Mouse (Mus musculus) layer of hippocampus, adult 8-10 months (tissue): Measurements from ENCODE around the gene Smim5. TPM values are rescaled to one million over a fixed set of nuclear protein-coding genes. Genes with fewer than 3 reads are reported as not detected.

Source experiments
- DNase-seq, 2 experiments: peaks; one replicate each; pipeline ENCODE4 v3.0.0; 2022; ENCODE audit warnings: low spot score in 2 of 2
- total RNA-seq, 4 experiments: library from RNA; stranded (reverse); gene quantifications; 2 replicates each; pipeline ENCODE4 v1.2.4; 2022

Smim5 gene
- total RNA-seq, 4 experiments from 2014 or later: 0.57 to 0.96 (median 0.66) TPM

DNA sequence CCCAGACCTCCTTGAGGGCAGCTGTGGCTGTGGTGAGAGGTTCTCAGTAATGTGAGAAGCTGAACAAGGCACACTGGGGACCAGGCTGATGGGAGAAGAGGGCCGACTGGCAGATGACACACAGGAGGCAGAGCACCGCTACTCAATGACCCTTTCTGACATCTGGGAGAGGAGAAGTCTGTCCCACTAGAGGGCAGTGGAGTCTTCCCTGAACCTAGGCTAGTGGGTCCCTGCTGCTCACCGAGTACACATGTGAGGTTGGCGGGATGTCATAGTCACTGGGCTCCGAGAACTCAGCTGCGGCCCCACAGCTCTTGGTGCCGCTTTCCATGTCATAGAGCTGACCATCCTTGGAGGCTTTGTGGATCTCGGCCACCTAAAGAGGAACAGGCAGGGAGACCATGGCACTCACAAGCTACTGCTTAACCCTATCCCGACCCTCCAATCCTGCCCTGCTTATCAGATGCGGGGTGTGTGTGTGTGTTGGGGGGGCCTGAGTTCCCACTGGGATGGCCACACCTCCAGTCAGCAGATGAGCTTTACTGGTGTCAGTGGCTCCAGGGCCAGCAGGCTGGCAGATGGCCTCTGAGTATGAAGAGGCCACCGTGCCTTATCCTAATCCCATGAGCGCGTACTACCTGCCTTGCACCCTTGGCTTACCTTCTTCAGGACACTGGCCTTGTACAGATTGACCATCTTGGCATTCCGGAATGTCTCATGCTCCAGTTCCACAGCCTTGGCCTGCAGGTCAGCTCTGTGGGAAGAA is 4.8 kb upstream of the Smim5 start:
- no peak for DNase-seq

DNA sequence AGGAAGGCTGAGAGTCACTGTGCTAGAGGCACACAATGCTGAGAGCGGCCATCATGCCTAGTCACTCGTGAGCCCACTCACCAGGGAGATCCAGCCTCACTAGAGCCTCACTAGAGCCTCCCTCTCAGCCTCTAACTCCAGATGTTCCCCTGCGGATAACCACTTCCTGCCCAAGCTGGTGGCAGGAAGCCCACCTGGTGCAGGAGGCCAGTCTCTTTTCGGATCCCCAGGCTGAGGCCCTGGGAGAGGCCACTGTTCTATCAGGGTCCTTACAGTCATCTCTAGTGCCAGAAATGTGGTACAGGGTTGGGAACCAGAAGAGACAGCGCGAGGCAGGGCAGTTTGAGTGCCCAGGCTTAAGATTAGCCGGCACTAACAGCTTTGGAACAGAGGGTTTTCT is 1.3 kb upstream of the Smim5 start:
- no peak for DNase-seq

DNA sequence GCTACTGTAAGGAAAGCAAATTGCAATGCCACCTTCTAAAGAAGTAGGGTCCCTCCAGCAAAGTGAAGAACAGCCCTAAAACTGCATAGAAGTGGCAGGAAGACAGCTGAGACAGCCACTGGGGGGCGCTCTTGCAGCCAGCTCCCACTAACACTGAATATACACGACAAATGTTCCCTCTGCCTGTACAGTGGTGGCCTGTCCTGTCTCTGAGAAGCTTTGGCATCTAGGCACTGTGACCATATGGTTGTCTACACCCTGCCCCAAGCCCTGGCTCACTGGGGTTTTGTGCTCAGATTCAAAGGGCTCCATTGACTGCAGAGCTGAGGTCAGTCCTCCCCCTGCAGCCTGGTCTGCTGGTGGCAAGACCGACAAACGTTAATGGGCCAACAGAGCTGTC is 880 bp upstream of the Smim5 start:
- DNase-seq: peak; percentile 73 to 83

DNA sequence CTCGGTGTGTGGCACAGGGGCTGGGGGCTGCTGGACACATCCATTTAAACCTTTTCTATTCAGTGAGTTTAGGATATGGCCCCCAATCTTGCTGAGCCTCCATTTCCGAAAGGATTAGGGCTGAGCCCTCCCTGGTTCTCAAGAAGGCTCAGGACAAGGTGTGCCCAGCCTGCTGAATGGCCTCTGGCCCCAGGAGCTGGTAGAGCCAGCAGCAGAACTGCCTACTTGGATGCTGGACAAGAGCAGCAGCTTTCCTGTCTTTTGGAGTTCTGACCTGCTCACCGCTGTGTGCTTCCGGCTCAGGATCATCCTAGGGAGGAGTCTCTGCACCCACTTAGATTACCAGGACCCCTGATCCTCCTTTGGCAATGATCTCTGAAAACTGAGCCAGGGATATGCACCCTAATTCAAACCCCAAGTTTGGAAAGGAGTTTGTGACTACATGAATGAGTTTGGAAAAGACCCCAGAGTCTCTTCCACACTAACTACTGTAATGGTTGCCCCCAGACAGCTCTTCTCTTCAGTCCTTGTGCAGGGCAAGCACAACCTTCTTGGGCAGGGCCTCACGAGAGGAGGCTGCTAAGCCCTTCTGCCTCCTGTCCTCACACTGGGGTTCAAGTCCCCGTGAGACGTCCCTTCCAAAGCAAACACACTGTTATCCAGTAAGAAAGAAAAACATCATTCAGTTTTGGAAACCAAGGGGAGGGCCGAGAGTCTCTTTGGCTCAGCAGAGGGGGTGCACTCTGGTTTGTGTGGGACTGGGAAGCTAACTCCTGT is 983 bp downstream of the Smim5 start:
- DNase-seq: no peak

DNA sequence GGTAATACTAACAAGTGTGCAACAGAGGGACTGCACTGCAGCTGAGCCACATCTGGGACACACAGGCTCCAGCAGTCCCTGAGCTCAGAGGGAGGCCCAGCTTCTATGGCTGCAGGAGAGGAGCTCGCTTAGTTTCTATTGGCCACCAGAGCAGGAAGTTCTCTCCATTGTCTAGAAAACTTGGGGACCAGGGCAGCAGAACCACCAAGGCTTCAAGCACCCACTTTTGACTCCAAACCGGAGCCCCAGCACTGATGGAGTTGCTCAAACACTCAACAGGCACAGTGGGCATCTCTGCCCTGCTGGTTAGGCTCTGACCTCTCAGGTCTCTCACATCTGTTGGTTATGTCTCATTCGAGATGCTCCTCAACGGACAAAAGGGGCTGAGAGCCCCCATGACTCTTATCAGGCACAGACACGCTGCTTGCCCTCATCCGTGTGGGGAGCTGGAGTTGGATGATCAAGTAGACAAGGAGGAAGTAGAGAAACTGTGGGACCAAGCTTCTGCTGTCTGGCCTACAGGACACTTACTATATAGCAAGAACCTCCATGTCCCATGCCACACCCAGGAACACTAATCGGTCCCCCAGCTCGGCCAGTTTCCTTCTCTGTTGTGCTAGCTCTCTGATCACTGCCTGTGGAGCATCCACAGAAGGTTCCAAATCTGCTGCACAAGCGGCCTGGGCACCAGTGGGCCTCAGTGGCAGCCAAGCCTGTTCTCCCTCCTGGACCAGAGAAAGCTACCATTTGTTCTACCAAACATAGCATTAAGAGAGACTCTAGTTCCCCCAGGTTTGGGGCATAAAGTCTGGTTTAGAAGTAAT is 1.8 kb downstream of the Smim5 start:
- no peak for DNase-seq

DNA sequence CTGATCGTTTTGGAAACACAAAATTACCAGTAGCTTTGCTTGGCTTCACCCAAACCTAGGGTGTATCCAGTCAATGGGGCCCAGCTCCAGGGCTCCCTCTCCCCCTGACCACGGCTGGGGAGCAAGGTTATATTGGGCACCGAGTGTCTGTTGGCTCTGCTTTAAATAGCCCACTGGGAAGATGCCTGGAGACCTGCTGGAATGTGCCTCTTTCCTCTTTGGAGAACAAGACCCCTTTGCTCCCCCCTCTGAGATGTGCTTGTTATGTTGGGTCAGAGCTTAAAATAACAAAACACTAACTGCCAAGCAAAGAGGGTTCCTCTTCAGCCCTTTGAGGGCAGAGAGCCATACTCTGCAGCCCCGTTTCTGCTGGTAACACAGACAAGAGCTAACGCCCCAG is 2.4 kb downstream of the Smim5 start:
- no peak for DNase-seq

DNA sequence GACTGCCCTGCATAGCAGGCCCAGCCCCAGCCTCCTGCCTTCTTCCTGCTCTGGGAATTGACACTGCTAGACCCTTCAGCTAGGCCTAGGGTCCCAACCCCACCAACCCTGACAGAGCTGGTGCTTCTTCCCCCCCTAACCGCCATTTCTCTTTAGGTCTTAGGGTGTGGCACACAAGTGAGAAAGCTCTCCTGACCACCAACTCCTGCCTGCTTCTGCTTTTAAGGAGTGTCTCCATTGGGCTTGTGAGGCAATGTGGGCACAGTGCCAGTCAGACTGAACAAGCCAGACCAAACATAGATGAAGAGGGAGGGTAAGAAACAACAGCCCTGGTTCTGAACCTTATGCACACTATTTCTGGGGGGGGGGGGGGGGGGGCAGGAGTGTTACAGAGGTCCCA is 3.1 kb downstream of the Smim5 start:
- no peak for DNase-seq

DNA sequence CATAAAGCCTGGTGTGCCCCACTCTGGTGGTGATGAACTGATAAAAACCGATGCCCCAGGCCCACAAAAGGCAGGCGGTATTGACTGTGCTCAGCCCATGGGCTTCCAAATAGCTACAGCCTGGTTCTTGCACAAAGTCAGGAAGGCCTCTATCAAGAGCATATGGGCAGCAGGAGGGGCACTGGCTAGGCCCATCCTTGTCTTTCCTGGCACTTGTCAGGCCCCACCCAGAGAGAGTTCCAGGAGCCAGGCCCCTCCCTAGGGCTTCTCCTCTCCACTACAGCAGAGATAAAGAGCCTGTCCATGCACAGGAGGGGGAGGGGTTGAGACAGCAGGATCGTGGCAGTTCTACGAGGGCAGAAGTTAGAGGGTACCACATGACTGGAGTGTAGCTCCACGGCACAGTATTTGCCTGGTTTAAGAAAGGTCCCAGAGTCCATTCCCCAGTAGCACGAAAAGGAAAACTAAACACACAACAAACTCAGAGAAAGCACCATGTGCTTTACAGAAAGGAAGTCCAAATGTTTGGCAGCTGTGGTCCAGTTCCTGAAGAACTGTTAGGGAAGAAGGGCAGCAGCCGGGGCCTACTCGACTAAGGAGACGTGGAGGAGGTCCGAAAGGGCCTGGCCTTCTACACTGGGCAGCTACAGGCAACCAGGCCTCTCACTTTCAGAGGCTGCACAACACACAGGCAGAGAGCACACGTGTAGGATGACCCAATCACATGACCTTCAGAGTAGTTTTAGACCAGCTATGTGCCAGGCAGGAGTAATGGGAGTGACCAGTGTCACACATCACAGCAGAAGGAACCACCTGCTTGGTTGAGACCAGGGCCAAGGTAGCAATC is 3.8 kb downstream of the Smim5 start:
- no peak for DNase-seq

DNA sequence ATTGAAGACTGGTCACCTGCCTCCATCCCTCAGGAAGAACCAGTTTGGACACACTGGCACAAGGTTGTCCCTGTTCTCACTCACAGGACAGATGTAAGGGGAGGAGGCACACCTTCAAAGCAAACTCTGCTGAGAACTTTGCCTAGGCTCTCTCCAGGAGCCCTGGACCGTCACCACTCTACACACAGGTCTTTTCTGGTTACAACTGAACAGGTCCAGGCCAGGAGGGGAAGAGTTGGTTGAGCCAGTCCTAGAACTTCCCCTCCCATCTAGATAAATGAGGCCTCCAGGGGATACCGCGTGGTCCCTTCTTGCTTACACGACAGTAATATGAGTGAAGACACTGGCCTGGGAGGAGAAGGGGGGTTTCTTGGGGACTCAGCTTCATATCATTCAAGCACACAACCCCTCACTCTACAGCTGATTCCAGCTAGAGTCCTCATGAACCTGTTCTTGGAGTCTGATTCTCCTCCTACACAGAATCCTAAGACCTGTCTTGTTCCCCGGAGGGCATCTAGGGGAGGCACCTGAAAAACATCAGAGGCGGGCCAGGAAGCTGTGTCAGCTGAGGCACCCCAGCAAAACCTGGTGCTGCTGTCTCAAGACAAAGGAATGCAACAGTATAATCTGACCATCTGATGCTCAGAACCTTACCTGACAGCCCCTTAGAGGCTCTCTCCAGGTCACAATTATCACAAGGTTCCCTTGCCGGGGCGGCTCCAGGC is 4.6 kb downstream of the Smim5 start:
- DNase-seq: no peak

DNA sequence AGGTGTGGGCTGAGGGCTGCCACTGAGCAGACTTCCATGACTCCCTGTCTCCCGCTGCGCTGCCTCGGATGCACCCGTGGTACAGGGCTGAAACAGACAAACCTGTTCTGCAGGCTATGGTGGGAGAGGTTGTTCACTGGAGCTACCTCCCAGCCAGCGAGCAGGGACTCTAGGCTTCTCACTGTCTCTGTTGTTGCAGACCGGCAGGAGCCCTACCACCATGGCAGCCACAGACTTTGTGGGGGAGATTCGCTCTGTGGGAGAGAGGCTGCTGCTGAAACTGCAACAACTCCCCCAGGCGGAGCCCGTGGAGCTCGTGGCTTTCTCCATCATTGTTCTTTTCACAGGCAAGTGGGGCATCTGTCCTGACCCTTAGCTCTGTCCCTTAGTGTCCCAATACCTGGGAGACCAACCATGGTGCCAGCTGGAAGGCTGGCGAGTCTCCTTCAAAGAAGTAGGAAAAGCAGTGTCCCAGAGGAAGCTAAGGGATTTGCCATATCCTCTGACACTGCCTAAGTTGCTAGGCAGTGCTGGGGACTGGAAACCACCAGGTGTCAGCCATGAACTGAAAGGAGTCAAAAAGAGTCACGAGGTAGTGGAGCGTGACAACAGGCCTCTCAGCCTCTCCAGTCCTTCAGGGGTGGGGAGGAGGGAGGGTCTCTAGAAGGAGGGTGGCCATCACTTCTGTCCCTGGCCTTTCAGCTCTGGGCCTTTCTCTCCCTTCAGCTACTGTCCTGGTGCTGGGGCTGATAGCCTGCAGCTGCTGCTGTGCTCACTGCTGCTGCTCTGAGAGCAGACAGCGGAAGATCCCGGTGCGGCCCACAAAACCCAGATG is 5.4 kb downstream of the Smim5 start:
- DNase-seq: peak; percentile 43 to 54

DNA sequence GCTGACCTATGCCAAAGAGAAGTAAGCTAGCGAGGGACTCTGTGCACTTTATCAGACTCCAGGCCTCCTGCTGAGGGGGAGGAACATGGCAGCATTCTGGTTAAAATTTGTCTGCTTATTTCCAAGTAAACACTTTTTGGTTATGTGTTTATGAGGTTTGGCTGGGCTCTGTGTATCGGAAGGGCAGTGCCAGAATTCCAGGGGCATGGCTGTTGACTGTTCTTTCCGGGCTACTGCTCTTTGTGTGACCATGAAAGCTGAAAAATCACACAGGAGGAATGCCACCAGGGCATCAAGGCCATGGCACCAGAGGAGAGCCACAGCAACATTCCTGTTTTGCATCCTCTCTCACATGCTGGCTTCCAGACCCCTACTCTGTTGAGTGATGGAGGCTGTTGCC is 6.3 kb downstream of the Smim5 start:
- no peak for DNase-seq

DNA sequence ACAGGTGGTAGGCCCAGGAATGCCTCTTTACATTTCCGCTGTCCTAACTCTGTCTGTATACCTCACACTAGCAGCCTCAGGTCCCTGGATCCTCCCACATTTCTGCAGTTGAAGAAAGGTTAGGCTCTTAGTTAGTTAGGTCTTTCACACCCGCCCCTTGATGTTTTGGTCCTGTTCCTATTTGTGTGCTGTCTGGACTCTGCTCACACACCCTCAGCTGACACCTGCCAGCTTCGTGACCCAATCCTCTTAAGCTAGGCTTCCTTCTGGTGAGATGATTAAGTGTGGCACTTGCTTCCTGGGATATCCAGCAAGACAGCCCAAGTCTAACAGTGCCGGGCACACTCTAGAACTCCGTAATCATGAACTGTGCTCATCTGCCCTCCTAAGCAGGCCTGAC is 6.8 kb downstream of the Smim5 start:
- no peak for DNase-seq

DNA sequence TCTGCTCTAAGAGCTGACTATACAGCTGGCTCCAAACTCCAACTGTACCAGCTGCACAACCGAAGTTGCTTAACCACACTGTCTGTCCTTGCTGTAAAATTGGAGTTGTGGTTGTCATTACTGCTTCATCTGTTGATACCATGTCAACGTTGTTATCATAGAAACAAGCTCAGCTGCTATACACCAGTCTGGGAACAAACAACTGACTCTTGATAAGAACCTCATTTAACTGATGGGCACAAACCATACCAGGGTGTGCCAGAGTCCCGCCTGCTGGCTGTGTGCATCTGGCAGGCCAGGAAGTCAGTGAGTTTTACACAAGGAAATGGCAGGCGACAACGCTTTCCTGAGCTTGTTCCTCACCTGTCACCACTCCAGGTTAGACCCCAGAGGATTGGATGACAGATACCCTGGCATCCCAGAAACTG is 11.4 kb downstream of the Smim5 start:
- no peak for DNase-seq

DNA sequence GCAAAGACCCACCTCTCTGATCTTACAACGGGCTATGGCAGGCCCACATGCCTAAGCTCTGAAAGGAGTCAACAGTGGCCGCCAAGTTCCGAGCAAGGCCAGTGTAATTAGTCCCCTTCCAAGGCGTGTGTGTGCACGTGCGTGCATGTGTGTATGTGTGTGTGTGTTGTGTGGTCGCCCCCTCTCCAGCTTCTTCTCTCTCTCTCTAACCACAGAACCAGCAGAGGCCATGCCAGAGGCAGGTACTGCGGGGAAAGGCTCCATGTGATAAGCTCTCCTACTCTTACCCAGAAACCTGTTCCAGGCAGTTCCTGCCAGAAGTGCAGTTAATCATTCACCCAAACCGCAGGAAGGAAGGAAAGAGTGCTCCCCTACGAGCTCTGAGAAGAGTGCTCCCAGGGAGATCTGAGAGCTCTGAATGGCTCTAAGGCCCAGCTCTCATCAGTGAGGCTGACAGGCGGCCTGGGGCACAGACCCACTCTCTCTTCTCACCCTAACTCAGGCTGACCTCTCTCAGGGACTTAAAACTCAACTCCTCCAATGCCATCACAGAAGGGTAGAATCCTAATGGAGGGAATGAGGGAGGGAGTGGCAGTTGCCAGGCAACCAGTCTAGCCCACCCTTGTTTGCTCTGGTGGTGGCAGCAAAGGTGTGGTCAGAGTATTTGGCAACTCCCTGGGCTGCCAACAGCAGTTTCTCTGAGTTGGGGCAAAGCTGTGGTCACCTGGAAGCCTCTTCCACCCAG is 12.0 kb downstream of the Smim5 start, which contains the start of gene Smim6:
Gene Smim6 (plus strand): TSS at position 386 of the 745 bp plus-strand sequence.
- no peak for DNase-seq

DNA sequence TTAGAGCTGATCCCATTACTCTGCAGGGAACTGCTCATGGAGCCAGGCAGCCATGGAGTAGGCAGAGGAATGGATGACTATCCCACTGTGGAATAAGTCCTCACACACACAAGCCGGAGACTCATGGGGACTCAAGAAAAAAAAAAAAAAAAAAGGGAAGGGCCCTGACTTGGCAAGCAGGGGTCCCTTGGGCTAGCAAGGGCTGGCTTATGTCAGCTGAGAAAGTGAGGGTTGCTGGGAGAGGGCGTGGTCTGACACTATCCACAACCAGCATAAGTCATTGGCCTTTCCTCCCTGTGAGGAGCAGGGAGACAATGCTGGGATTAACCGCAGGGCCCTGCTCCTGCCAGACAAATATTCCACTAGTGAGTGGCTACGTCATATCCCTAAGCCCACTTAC is 16.8 kb downstream of the Smim5 start:
- no peak for DNase-seq

DNA sequence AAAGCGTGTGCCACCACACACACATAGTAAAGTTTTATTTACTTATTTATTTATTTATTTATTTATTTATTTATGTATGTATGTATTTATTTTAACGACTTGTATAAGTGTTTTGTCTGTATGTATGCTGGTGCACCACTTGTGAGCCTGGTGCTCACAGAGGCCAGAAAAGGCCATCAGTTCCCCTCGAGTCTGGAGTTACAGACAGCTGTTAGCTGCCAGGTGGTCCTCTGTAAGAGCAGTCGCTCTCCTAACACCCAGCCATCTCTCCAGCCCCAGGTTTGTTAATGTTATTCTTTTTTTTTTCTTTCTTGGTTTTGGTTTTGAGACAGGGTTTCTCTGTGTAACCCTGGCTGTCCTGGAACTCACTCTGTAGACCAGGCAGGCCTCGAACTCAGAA is 18.9 kb downstream of the Smim5 start:
- DNase-seq: no peak

DNA sequence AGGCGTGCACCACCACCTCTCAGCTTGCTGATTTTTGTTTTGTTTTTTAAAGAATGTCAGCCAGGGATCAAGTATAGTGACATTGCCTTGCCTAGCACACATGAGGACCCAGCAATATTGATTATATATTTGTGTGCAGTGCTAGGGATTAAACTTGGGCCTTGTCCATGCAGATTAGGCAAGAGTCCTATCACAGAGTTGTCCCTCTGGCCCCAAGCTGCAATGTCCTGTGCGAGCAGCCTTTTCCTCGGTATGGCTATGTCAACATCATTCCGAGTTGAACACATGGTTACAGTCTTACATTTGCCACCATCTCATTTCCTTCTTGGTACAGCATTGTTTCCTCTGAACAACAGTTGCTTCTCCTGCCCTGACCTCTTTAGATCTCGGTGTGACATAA is 19.3 kb downstream of the Smim5 start:
- no peak for DNase-seq

DNA sequence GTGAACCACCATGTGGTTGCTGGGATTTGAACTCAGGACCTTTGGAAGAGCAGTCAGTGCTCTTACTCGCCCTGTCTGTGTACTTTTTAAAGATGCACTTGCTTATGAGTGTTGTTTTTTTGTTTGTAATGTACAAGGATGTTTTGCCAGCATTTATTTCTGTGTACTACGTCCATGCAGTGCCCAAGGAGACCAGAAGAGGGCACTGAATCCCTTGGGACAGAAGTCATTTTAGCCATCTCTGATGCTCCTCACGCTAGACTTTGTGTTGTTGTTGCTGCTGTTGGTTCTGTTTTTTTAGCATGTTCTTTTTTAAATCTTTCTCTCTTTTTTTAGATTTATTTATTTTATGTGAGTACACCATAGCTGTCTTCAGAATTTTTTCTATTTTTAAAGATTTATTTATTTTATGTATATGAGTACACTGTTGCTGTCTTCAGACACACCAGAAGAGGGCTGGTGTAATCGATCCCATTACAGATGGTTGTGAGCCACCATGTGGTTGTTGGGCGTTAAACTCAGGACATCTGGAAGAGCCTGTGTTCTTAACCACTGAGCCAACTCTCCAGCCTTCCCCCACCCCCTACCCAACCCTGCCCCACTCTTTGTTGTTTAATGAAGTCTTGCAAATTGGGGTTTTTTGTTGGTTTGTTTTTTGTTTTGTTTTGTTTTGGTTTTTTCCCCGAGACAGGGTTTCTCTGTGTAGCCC is 20.5 kb downstream of the Smim5 start:
- peak in 1 of 2 experiments; percentile 50 for DNase-seq
